Mouse (Mus musculus) embryo, embryonic 10 days (tissue): ENCODE measurements around the gene Plrg1.
A peak's percentile ranks its signal among the peaks of the same experiment; 100 is the strongest.

ENCODE experiments used
- DNase-seq: peaks from one replicate; pipeline ENCODE4 v3.0.0-alpha.2; 2015; ENCODE audit warnings: low spot score

The Plrg1 gene

DNA sequence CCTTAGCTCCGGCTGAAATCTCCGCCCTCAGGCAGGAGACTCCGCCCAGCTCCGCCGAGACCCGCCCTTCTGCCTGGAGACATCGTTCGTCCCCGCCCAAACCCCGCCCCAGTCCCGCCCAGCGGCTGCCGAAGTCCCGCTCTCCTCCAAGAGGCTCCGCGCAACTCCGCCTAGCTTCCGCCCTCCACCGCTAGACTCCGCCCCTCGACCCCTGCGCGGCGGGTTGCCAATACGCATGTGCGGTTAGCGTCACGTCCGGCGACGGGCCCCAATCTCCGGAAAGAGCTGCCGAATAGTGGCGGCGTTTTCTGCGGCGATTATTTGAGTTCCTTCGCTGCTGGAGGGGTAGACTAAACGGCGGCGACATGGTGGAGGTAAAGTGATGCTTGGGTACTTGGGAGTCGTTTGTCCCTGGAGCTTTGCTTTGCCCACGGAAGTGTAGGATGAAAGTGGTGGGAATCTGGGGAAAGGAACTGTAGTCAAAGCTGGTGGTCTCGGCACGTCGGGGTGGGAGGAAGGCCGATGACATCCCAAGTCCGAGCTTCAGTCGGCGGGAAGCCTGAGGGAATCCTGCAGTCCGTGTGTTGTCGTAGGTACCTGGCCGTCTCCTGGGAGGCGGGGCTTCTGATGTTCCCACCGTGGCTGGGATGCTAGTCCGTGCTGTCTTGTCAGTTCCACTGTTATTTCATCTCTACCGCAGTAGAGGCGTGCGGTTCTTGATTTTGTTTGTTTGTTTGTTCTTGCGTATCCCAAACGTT, at the start of gene Plrg1:
Gene Plrg1, plus strand, starts transcription at position 242 of the 758 bp plus-strand sequence.
- DNase-seq = peak; percentile 98

DNA sequence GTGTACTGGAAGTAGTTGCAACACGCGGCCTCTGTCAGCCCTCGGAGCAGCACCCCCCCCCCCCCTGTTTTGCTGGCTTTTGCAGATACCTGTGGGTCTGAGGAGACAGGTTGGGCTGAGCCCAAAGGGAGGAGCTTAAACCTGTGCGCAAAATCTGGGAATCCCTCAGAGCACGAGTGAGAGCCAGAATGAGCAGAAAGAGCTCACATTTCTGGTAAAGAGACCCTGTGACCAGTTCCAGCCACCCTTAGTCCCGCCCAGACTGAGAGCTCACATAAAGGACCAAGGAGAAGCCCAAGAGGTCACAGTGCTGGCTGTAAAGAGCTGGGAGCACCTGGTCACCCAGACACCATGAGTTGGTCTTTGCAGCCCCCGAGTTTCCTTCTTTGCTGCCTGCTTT, 47.8 kb upstream of the Plrg1 start, which contains the start of gene Fgg:
Gene Fgg, plus strand, starts transcription at position 168 of the 400 bp plus-strand sequence.
- no peak for DNase-seq

DNA sequence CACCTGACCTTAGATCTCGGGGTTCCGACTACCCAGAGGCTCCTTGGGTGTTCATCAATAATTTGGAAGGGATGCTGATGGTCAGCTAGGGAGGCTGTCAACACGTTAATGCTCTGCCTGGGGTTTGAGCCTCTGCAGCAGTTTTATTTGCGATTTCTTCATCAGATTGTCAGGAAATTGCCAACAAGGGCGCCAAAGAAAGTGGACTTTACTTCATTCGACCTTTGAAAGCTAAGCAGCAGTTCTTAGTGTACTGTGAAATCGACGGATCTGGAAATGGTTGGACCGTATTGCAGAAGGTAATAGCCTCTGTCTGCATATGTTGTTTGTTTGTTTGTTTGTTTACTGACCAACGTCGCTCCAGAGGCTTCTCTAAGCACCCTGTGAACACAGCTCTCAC, 45.0 kb upstream of the Plrg1 start:
- no peak for DNase-seq

DNA sequence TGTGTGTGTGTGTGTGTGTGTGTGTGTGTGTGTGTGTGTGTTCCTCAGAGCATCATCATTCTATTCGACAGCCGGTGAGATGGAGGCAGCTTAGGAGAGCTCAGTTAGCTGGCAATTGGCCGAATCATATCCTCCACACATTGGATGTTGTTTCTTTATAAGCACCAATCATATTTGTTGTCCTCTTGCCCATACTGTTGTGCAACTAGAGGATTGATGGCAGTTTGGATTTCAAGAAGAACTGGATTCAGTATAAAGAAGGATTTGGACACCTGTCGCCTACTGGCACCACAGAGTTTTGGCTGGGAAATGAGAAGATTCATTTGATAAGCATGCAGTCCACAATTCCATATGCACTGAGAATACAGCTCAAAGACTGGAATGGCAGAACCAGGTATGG, 44.2 kb upstream of the Plrg1 start:
- DNase-seq = no peak

DNA sequence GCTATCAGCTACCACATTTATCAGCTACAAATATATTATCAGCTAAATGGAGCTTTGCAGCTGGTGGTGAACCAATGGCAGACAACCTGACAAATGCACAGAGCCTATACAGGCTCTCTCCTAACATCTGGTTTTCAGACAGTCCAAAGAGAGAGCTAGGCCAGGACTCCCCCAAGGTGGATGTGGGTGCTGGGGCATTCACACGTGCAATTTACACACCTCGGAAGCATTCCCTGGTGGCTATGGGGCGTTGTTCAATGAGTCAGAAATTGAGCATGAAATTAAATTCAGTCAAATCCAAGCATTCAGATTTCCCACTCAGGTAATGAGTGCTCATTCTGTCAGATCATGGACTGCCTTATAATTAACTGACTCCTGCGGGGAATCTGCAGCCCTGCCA, 43.8 kb upstream of the Plrg1 start:
- no peak for DNase-seq

DNA sequence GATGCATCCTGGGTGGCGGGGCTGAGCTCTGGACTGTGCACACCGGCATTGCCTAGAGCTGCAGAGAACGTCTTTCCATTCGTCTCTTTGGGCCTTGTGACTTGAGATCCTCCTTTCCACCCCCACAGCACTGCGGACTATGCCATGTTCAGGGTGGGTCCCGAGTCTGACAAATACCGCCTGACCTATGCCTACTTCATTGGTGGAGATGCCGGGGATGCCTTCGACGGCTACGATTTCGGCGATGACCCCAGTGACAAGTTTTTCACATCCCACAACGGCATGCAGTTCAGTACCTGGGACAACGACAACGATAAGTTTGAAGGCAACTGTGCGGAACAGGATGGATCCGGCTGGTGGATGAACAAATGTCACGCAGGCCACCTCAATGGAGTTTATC, 42.7 kb upstream of the Plrg1 start:
- DNase-seq = no peak

DNA sequence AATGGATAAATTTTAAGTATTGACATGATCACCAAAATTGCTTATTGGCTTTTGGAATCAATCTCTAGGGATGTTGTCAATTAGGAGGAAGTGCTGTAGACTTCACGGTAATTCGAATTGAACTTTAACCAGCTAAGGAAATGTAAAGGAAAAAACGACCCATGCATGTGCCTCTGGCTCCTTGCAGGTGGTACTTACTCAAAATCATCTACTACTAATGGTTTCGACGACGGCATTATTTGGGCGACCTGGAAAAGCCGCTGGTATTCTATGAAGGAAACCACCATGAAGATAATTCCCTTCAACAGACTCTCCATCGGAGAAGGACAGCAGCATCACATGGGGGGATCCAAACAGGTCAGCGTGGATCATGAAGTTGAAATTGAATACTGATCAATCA, 41.4 kb upstream of the Plrg1 start:
- no peak for DNase-seq

DNA sequence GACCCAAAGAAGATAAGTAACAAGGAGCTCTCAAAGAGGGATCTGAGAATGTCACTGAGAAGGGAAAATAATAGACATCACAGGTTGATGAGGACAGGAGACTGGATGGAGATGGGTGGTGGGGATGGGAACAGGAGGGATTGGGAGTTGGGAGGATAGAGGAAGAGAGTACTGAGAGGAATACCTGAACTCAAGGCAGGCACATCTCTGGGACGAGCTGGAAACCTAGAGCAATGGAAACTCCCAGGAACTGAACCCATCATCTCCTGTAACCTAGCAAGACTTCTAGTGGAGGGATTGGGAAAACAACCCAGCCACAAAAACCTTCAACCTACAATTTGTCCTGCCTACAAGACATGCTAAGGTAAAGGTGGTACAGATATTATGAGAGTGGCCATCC, 39.1 kb upstream of the Plrg1 start:
- DNase-seq = no peak

DNA sequence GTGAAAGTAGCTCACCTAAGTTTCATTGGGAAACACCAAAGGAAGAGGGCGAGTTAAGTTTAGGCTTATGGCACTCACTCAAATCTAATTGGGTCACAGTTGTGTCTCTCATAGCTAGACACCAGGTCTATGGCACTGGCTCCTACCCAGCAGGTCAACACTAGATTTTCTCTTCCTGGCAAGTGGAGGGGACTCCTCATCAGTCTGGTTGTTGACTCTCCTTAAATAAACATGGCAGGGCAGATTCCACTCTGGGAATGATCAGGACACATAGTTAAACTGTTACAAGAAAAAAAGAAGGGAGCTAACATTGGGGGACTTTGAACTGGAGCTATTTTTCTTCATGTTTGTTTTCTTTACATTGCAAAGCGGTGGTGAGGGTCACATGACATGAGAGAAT, 34.9 kb upstream of the Plrg1 start:
- no peak for DNase-seq

DNA sequence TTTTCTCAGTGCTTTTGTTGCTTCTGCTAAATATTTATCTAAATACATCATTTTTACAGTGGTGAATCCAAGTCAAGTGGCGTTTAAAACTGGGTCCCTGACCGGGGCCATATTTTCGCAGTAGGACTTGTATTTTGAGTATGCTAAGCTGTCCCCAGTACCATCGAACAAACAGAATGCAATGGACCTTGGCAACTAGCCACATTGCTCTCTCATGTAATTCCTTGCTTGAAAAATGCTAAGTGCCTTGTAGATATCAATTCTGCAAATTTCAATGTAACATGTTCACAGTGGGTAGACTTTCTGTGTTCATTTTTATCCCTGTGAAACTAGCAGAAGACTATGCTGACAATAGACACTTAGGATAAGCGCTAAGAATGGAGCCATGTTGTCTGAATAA, 34.1 kb upstream of the Plrg1 start:
- DNase-seq = no peak

DNA sequence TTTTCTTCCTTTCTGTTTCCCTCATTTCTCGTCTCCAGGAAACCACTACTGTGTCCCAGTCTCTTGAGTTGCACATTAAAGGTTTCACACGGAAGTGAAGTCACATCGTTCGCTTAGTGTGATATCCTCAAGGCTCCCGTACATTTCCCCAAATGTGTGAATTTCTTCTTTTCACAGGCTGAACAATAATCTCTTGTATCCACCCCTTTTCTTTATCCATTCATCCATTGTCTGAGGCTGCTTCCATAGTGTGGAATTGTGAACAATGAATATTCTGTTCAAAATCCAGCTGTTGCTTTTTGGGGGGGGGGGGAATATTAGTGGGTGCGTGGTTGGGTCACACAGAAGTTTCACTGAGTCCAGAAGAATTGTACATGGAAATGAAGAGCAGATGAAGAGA, 30.3 kb upstream of the Plrg1 start:
- DNase-seq = no peak

DNA sequence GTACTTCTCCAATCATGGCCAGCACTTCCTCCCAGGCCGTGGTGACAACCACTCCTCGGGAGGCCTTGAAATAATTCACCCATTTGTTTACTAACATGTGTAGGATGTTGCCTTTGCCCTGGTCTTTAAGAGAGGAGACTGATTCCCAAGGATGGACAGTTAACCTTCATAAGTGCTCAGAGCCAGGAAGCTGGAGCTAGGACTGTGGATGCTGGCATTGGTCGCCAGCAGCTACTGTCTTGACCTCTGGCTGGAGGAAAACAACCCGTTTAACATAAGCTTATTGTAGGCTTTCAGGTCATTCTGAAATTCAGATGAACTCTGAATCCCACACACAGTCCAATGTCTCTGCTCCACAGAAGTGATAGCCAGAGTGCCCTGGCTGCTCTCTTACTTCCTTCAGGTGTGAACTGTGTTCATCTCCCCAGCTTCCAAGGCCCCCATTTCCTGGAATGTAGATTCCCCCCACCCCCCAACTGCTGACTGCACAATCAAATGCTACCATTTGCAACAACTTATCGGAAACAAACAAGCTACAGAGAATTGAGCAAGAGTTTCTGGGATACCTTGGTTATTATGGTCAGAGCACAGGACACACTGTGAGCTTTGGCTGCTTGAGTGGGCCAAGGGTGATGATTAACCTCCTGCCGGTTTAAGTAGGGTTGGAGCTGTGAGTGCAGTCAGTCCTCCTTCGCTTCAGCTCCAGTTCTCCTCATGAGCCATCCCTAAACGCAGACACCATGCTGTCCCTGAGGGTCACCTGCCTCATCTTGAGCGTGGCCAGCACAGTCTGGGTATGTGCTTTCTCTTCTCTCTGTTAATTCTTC, 29.6 kb upstream of the Plrg1 start, which contains the start of gene Fga:
Gene Fga, plus strand, starts transcription at position 602 of the 827 bp plus-strand sequence.
- no peak for DNase-seq

DNA sequence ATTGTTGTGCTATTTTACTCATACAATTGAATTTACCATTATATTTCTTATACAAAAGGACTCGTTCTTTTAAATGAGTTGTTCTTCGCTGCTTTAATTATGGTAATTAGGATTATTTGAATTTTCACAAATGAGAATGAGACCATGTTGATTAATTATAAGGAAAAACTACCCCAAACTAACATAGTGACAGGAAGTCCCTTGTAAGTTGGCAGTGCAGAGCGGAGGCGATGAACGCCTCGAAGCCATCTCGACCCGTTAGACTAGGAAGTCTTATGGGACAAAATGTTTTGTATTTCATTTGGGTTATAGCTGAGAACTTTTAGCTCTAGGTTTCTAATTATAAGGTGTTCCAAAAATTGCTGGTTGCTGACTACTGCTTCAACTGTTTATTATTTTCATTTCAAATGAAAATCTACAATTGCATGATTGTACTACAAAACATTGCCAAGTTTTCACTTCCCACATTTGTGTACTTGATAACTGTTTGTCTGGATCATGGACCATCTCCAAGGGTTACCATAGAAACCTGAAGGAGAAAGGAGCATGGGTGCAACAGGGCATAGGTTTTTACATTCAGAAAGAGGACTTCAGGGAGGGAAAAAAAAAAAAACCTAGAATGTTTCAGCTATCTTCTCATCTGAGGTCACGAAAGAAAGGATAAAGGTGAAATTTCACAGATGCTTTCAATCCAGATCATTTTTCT, 27.6 kb upstream of the Plrg1 start:
- DNase-seq = no peak

DNA sequence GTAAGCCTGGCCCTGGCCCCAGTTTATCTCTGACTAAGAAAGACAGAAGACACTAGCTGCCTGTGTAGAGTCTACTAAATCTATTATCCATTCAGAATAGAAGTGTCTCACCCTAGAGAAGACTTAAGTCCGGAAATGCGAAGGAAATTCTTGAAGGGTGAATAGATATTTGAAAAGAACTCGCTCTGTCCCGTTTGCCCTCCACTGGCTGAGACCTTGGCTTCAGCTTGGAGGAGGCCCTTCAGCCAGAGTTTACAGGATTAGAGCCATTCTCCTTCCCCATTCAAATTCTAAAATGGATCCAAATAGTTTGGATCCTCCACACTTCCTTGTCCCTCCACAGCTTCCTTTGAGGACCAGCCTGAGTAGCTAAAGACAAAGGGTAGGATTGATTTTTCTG, 25.0 kb upstream of the Plrg1 start:
- DNase-seq = no peak

DNA sequence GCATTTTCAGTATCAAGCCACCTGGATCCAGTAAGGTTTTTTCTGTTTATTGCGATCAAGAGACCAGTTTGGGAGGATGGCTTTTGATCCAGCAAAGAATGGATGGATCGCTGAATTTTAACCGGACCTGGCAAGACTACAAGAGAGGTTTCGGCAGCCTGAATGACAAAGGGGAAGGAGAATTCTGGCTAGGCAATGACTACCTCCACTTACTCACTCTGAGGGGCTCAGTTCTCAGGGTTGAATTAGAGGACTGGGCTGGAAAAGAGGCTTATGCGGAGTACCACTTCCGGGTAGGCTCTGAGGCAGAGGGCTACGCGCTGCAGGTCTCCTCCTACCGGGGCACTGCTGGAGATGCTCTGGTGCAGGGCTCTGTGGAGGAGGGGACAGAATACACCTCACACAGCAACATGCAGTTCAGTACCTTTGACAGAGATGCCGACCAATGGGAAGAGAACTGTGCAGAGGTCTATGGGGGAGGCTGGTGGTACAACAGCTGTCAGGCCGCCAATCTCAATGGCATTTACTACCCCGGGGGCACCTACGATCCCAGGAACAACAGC, 22.5 kb upstream of the Plrg1 start:
- no peak for DNase-seq

DNA sequence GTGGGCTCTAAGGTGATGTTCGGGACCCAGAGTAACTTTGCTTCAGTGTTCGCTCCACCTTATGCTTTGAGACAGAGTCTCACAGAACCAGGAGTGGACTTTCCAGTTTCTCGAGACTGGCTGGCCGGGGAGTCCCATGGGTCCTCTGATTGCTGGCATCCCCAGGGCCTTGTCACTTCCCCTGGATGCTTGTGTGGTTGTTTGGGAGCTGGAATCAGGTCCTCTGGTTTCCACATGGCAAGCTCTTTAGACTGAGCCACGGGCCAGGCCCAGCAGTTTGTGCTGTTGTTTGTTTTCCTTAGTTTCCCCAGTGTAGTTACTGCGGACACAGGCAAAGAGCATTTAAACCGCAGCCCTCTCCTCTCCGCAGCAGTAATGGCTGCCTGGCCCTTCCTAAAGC, 21.5 kb upstream of the Plrg1 start:
- DNase-seq = no peak

DNA sequence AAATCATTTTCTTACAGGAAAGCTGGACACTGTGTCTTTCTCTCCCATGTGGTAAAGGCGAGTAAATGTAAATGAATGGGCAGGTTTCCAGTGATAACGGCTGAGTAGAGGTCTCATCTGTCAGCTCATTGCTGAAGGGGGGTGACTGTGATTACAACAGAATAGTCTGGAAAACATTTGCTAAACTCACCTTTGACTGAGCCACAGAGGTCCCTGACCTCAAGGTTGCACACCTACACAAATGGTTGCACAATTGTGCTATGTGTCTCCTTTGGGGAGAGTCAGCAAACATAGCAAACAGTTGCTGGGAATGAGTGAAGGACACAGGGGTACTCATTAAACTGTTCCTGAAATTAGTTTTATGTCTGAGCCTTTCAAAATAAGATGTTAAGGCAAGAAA, 16.5 kb upstream of the Plrg1 start:
- no peak for DNase-seq

DNA sequence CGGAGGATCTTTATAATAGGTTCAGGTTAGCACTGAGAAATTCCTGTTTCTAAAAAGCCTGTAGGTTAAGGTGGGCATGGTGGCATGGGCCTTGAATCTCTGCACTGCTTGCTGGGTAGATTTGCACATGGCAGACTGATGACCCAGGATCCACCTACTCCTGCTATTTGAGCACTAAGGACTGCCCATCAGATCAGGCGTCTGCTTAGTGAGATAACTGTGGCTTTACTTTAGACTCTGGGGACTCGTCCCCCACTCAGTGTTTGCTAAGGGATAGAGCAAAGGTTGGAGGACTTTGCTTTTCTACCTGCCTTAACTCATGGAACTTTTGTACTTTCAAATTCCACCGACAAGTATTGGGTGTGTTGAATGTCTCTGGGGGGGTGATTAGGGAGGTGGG, 15.7 kb upstream of the Plrg1 start:
- DNase-seq = no peak

DNA sequence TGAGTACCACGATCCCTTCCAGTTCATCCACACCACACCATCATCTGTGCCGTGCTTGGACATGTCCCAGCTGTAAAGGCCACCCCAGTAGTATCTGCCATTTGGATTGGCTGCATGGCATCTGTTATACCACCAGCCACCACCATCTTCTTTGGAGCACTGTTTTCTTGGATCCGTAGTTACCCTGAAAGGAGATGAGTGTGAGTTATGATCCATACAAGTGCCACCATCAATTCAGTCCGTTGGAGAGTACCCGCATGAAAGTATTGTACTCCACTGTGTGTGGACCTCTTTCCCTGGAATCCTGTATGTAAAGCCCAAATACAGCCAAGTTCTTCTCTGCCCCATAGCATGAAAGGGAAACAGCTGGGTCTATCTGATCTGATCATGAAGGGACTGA, 12.9 kb upstream of the Plrg1 start:
- no peak for DNase-seq

DNA sequence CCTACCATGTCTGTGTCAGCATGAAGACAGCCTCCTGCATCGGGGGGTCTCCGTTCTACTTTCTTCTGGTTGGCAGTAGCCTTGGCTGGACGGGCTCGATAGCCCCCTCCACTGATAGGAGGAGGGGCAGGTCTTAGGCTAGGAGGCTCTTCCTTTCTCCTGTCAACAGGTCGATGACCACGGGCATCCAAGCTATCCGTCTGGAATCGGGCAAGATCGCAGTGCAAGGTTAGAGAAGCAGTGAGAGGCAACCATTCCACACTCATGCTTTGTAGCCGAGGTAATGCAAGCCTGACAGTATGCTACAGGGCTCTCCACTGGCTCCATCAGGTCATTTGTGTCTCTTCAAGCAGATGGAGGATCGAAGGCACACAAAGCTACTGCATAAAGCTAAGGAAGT, 8.7 kb upstream of the Plrg1 start:
- no peak for DNase-seq

DNA sequence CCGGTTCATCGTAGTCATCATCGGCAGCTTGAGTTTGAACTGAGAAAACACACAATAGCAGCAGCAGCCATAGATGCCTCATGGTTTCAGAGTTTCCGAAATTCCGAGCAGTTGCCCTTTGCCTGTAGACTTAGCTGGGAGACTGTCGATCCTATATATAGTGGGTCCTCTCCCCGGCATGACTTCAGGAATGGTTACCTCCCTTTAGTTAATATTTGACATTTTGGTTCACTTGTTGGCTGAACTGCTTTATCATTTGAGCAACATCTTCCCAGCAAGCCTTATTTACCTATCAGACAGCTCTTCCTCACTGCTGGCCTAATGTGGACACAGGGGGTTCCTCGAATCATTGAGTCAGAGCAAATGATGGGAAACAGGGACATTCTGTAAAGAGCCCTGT, 5.6 kb upstream of the Plrg1 start, which contains the start of gene Fgb:
Gene Fgb, minus strand, starts transcription at position 184 of the 400 bp plus-strand sequence.
- no peak for DNase-seq

DNA sequence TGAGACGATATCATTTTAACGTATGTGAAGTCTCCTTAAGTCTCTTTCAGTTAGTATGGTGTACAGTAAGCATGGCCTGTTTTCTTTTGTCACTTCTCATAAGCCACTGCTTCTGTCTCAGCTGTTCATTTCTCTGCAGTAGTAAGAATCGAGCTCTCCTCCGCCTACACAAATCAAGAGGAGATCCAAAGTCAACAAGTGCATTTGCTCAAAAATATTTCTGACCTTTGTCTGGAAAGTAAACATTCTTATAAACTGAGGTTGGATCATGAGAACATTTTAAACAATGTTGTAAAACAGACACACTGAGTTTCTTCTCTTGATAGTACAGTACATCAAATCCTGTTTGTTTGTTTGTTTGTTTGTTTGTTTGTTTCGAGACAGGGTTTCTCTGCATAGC, 4.7 kb upstream of the Plrg1 start:
- DNase-seq = no peak
